Mouse (Mus musculus): Measurements from ENCODE around the gene Rad1. TPM values are rescaled to one million over a fixed set of nuclear protein-coding genes. Genes with fewer than 3 reads are reported as not detected.
"Not testable (repeated sequence)": the region's sequence is repeated elsewhere in the genome, so short reads cannot be mapped to it uniquely, and the experiment has no call there.

Rad1 gene
- polyA plus RNA-seq, 1 experiment from 2014 or later, result 3.5 TPM

- Histone ChIP-seq H3K79me2 (ENCODE audit: inconsistent target) (peaks cover 35% of the 10 kb centered on the region), H3K27ac (no peak overlapping the region), H3K36me3 (ENCODE audit: inconsistent target) (peaks cover 9% of the 10 kb centered on the region; the same call in 1 of the 2 replicates), H3K4me3 (ENCODE audit: inconsistent target) (no peak overlapping the region)
- 61% methylated on average over 2 of the region's 2 CpGs for WGBS (ENCODE audit: missing documents)
These were observed 1.4 kb downstream of the Rad1 start for GRCm38 (mm10) chr15:10487246-10487645.

DNA sequence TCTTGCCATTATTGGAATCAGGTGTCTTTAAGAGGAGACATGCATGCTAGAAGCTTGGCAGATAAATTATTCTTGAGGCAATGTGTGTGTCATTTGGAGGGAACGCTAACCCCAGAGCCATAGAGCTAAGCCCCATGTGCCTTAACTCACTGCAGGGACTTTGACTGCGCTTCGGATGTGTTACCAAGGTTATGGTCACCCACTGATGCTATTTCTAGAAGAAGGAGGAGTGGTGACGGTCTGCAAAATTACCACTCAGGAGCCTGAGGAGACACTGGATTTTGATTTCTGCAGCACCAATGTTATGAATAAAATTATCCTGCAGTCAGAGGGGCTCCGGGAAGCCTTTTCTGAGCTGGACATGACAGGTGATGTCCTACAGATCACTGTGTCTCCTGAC, 4.3 kb downstream of the Rad1 start:
- Histone ChIP-seq H3K79me2 (ENCODE audit: inconsistent target) (peaks cover 6% of the 10 kb centered on the region), H3K36me3 (ENCODE audit: inconsistent target) (peaks cover 17% of the 10 kb centered on the region; the same call in 1 of the 2 replicates), H3K4me3 (ENCODE audit: inconsistent target) (no peak overlapping the region), H3K27ac (no peak overlapping the region)
- WGBS (ENCODE audit: missing documents), result 92% methylated on average over 5 of the region's 5 CpGs

GRCm38 (mm10) chr15:10495944-10496343, 10.1 kb downstream of the Rad1 start:
- 97% methylated on average over 11 of the region's 11 CpGs for WGBS (ENCODE audit: missing documents)

DNA sequence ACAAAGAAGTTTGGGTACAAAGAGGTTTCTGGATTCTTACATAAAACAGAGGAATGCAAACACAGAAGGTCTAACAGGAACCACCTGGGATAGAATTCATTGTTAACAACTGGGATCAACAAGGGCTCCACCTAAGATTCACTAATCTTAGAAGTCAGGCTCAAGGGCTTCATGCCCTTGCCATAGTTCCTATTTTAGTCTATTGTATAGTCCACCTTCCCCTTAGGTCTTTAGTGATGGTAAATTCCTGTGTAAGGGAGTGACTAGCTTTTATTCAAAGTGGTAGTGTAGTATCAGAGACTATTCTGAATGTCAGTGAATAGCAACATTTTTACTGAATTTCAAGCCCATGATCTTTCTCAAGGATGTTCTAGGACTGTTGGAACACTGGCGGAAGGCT, 10.9 kb downstream of the Rad1 start:
- WGBS (ENCODE audit: missing documents), result 100% methylated on average over 1 of the region's 1 CpGs
- H3K27ac ChIP-seq, result not testable (repeated sequence)

More at GRCm38 (mm10) chr15:10495944-10496343, 10.1 kb downstream of the Rad1 start:
- no peaks in the 10 kb centered on the region for H3K79me2 ChIP-seq (ENCODE audit: inconsistent target)
- H3K36me3 ChIP-seq (ENCODE audit: inconsistent target), result peaks cover 13% of the 10 kb centered on the region; the same call in 1 of the 2 replicates
- H3K27ac ChIP-seq, result no peak overlapping the region
- H3K4me3 ChIP-seq (ENCODE audit: inconsistent target), result no peak overlapping the region

DNA sequence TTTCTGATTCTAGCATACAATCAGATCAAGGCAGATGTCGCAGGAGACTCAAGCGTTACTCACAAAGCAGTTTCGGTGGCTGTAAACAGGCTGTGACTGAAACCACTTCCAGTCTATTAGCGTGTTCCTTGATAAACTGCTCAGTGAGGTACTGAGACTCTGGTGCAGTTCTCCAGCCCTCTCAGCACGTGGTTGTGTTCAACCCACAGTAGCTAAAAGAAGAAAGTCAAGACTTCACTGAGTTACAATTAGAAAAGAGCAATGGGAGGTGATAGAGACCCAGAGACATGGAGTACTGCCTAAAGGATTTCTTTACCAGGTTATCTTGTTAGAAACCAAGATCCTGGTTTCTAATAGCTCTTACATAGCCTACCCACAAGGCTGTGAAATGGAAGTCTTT, 13.8 kb downstream of the Rad1 start:
- Histone ChIP-seq H3K4me3 (ENCODE audit: inconsistent target) (no peak overlapping the region), H3K79me2 (ENCODE audit: inconsistent target) (no peaks in the 10 kb centered on the region), H3K36me3 (ENCODE audit: inconsistent target) (no peaks in the 10 kb centered on the region), H3K27ac (no peak overlapping the region)
- WGBS (ENCODE audit: missing documents), result 78% methylated on average over 5 of the region's 5 CpGs

More for the DNA sequence above, 10.9 kb downstream of the Rad1 start:
- not testable (repeated sequence) for H3K4me3 ChIP-seq (ENCODE audit: inconsistent target); H3K79me2 ChIP-seq (ENCODE audit: inconsistent target)
- peaks cover 13% of the 10 kb centered on the region; the same call in 1 of the 2 replicates for H3K36me3 ChIP-seq (ENCODE audit: inconsistent target)

DNA sequence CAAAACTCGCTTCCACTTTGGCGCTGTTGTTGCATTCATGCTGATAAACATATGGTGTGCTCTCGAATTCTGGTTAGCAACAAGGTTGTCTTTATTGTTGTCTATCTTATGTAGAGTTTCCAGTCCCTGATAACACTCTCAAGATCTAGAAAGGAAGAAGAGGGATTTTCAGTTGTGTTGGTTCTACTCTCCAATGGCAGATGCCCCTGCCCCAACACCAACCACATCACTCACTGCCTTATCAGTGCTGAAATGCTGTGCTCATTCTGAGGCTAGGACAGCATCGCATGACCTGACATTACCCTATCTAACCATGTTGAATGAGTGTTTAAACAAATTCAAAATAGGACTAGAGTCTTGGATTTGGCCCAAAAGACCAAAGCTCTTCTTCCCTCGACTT, 14.2 kb downstream of the Rad1 start:
- Histone ChIP-seq H3K36me3 (ENCODE audit: inconsistent target) (no peaks in the 10 kb centered on the region), H3K27ac (no peak overlapping the region), H3K4me3 (ENCODE audit: inconsistent target) (no peak overlapping the region), H3K79me2 (ENCODE audit: inconsistent target) (no peaks in the 10 kb centered on the region)
- WGBS (ENCODE audit: missing documents), result 87% methylated on average over 5 of the region's 5 CpGs

- H3K27ac ChIP-seq, result no peak overlapping the region
- WGBS (ENCODE audit: missing documents), result 58% methylated on average over 11 of the region's 11 CpGs
- H3K36me3 ChIP-seq (ENCODE audit: inconsistent target), result no peaks in the 10 kb centered on the region
- no peak overlapping the region for H3K4me3 ChIP-seq (ENCODE audit: inconsistent target)
- H3K79me2 ChIP-seq (ENCODE audit: inconsistent target), result no peaks in the 10 kb centered on the region
These were observed 15.3 kb downstream of the Rad1 start for GRCm38 (mm10) chr15:10500838-10501719.

DNA sequence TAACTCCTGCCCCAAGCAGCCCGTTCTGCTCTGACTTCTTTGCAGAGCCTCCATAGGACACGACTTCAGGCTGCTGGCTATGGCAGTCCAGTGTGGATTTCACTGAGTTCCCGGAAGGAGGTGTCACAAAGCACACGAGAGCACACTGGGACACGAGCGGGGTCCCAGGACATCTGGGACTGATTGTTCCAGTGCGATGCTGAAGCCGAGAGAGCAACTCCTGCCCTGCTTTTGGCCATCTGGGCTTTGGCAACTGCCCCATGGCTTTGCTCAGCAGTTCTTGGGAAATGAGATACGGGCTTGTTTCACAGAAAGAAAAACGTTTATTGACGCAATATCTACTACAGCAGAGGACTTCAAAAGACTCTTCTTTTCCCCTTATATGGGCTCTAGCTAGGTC, 20.3 kb downstream of the Rad1 start:
- no peaks in the 10 kb centered on the region for H3K79me2 ChIP-seq (ENCODE audit: inconsistent target)
- H3K27ac ChIP-seq, result no peak overlapping the region
- H3K36me3 ChIP-seq (ENCODE audit: inconsistent target), result no peaks in the 10 kb centered on the region
- no peak overlapping the region for H3K4me3 ChIP-seq (ENCODE audit: inconsistent target)
- 87% methylated on average over 11 of the region's 11 CpGs for WGBS (ENCODE audit: missing documents)

GRCm38 (mm10) chr15:10515166-10515565, 29.3 kb downstream of the Rad1 start:
- H3K27ac ChIP-seq, result no peak overlapping the region
- H3K79me2 ChIP-seq (ENCODE audit: inconsistent target), result no peaks in the 10 kb centered on the region
- no peak overlapping the region for H3K4me3 ChIP-seq (ENCODE audit: inconsistent target)
- 98% methylated on average over 7 of the region's 7 CpGs for WGBS (ENCODE audit: missing documents)
- no peaks in the 10 kb centered on the region for H3K36me3 ChIP-seq (ENCODE audit: inconsistent target)

GRCm38 (mm10) chr15:10525896-10526295, 40.1 kb downstream of the Rad1 start:
- WGBS (ENCODE audit: missing documents), result 89% methylated on average over 1 of the region's 1 CpGs
- no peak overlapping the region for H3K27ac ChIP-seq

GRCm38 (mm10) chr15:10531352-10531751, 45.5 kb downstream of the Rad1 start:
- Histone ChIP-seq H3K27ac (no peak overlapping the region), H3K36me3 (ENCODE audit: inconsistent target) (no peaks in the 10 kb centered on the region), H3K79me2 (ENCODE audit: inconsistent target) (no peaks in the 10 kb centered on the region), H3K4me3 (ENCODE audit: inconsistent target) (no peak overlapping the region)
- 94% methylated on average over 4 of the region's 4 CpGs for WGBS (ENCODE audit: missing documents)

More at GRCm38 (mm10) chr15:10525896-10526295, 40.1 kb downstream of the Rad1 start:
- no peak overlapping the region for H3K4me3 ChIP-seq (ENCODE audit: inconsistent target)
- no peaks in the 10 kb centered on the region for H3K36me3 ChIP-seq (ENCODE audit: inconsistent target)
- H3K79me2 ChIP-seq (ENCODE audit: inconsistent target), result no peaks in the 10 kb centered on the region

DNA sequence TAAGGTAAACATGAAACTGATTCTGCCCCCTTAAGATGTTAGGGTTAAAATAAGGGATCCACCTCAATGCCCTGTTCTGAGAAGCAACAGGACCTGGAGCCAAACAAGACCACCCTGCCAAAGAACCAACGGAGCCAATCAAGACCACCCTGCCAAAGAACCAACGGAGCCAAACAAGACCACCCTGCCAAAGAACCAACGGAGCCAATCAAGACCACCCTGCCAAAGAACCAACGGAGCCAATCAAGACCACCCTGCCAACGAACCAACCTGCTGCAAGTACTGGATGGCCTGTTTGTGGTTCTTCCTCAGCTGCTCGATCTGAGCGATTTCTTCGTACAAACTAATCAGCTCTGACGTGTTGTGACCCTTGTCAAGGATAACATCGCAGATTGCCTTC, 47.5 kb downstream of the Rad1 start:
- WGBS (ENCODE audit: missing documents), result 90% methylated on average over 10 of the region's 10 CpGs

DNA sequence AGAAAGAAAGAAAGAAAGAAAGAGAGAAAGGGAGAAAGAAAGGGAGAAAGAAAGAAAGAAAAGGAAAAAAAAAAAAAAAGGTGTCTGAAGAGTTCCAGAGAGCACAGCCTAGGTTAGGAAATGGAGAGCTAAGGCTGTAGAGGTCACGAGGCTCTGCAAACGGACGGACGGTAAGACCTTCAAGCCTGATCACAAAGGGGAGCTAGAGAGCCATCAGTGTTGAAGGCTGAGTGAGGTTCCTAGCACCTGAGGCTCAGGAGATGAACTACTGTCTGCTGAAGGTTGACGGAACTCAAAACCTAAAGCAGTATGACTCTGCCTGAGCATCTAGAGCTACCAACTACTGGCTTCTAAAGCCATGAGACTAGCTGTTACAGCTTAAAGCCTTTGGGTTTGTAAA, 48.8 kb downstream of the Rad1 start:
- Histone ChIP-seq H3K36me3 (ENCODE audit: inconsistent target) (no peaks in the 10 kb centered on the region), H3K4me3 (ENCODE audit: inconsistent target) (no peak overlapping the region), H3K27ac (no peak overlapping the region), H3K79me2 (ENCODE audit: inconsistent target) (no peaks in the 10 kb centered on the region)
- 87% methylated on average over 5 of the region's 5 CpGs for WGBS (ENCODE audit: missing documents)

More for the DNA sequence above, 47.5 kb downstream of the Rad1 start:
- H3K27ac ChIP-seq; H3K79me2 ChIP-seq (ENCODE audit: inconsistent target); H3K4me3 ChIP-seq (ENCODE audit: inconsistent target); H3K36me3 ChIP-seq (ENCODE audit: inconsistent target): not testable (repeated sequence)

DNA sequence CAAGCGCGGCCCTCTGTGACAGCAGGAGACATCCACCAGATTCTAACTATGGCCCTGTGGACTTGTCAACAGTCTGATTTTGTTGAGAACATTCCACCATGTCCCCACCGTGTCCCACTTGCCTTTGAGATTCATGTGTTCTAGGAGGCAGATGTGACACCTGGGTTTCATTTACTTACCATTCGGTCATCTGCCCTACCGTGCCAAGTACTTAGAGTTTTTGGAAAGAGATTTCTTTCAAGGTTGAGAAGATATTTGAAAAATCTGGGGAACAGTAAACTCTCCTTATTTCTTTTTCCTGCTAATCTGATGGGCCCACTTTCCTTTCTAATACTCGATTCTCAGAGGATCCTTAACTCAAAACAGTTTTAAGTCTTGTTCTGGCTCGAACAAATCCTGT, 50.2 kb downstream of the Rad1 start:
- Histone ChIP-seq H3K36me3 (ENCODE audit: inconsistent target) (no peaks in the 10 kb centered on the region), H3K79me2 (ENCODE audit: inconsistent target) (no peaks in the 10 kb centered on the region), H3K27ac (no peak overlapping the region), H3K4me3 (ENCODE audit: inconsistent target) (no peak overlapping the region)
- 89% methylated on average over 7 of the region's 7 CpGs for WGBS (ENCODE audit: missing documents)

DNA sequence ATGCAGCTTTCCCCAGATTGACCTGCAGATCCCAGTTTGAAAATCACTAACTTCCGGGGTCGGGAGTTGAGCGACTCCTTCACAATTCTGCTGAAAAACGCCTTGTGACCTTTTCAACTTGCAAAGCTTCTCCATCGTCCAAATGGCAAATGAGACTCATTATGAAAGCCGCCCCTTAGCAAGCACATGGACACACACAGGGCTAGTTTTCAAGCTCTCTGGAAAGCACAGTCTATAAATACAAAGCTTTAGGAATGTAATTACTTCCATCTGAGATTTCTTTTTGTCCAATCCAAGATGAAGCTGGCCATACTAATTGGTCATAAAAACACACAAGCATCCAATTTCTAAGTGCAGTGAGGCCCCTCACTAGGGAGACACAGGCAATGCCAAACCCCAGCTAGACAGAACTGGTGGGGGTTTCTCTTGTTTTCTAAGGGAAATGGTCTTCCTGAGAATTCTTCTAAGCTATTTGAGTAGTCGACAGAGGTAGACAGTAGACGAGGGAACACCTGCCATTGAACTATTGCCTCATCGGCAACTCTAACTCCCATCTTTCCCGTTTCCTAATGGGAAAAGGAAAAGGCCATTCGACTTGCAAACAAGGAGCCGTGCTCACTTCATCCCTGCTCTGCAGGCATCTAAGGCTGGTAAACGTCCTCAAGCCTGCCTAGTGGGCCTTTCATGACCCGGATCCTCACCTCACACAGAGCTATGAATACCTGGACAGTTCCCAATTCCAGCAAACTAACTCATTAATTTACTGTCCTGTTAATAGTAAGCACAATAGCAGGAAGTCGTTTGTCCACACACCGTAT, 54.7 kb downstream of the Rad1 start:
- Histone ChIP-seq H3K79me2 (ENCODE audit: inconsistent target) (no peaks in the 10 kb centered on the region), H3K36me3 (ENCODE audit: inconsistent target) (no peaks in the 10 kb centered on the region), H3K27ac (no peak overlapping the region), H3K4me3 (ENCODE audit: inconsistent target) (no peak overlapping the region)
- 92% methylated on average over 16 of the region's 16 CpGs for WGBS (ENCODE audit: missing documents)
